Mouse (Mus musculus) spleen, postnatal 10 days (tissue): ENCODE data around the gene Fam174a.

Source experiments
- DNase-seq, 2 experiments: peaks; one replicate each; pipeline ENCODE4 v3.0.0; 2021 to 2022; ENCODE audit warnings: low spot score in 2 of 2

Gene Fam174a

DNA sequence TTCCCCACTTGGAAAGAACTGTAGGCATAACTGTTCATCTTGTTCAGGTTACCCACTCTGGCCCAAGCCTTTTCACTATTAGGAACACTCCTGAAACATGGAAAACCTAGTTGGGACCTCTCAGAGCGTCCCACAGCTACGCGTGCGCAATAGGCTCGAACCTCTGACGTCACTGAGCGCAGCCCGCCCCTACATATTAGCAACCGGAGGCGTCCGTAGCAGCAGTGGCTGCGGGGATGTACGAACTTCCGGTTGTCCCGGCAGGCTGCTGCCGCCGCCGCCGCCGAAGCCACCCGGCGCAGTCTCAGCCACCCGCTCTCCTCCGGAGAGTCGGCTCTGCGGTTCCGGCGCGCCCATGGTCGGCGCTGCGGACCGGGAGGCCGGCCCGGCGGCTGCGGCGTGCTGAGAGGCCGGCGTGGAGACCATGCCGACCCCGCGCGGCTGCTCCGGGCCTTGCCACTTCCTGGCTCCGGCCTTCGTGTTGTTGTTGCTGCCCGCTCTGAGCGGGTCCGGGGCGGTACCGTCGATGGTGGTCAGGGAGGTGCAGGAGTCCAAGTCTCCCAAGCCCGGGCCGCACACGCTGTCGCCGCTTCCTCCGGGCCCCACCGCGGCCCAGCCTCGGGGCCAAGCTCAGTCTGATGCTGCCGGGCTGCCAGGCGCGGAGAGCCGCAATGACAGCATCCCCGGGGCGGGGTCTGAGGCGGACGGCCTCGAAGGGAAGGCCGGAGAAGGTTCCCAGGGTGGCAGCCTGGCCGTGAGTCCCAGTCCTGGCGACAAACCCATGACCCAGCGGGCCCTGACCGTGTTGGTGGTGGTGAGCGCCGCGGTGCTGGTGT, at the start of gene Fam174a:
TSS of gene Fam174a (plus strand) at position 231 of the 836 bp plus-strand sequence.
- peak; percentile 71 to 91 for DNase-seq

DNA sequence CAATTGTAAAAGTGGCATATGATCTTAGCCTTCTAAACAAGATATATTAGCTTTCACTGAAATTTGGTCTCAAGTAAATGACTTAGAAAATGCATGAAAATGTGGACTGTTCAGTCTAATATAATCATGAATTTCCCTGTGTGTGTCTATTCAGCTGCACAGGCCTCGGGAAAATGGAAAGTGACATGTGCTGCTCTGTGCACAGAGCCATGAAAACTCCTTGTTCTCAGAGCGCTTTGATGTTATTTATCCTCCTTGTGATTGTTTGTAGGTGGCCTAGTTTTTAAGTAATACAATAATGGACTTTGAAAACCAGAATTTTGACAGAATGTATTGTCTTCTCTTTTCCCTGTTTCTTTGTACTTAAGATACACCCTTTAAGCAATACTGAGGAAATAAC, 49.6 kb upstream of the Fam174a start:
- no peak for DNase-seq

DNA sequence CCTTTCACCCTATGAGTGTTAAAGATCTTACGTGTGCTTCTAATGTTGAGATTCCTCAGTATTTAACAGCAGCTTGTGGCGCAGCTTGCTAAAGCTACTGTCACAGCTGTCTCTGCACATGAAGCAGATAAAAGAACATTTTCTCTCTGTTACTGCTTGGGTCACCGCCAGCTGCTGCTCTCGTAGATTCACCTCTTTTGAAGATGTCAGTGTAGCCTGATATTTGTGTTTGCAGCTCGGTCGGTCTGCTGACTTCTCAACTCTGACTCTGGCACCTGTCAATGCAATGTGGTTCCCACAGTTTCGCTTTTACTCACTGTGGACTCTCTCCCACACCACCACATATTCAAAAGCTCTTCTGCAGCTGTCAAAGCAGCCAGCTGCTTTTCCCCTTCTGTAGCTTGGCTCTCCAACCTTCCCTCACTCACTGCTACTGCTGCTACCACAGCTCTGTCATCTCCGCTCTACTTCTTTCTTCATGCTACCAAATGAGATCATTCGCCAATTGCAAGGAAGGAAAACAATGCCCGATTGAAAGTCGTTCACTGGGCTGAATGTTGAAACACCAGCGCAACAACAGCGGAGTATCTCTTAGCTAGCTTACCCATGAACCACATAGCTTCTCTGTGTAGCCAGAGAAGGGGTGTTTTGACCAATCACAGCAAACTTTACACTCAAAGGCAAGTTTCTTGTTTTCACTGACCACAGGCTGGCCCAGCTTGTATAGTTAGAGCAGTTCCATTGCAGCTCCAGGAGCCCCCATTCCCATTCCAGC, 45.3 kb upstream of the Fam174a start:
- peak in 1 of 2 experiments; percentile 16 for DNase-seq

DNA sequence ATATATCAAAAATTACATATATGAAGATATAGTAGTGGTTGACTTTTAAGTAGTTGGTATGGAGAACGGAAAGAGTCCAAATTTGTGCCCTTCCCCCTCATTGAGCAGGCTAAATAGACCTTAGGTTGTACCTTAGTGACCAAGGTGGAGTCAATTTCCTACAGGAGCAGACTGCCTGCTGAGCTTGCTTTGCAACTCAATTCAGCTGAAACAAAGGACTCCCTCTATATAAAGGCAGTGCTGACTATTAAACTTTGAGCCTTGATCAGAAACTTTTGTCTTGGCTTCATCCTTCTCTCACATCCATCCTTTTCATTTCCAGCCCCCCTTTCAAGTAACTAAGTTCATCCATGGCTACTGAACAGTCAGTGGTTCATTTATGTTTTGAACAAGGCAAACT, 40.1 kb upstream of the Fam174a start:
- DNase-seq: no peak

DNA sequence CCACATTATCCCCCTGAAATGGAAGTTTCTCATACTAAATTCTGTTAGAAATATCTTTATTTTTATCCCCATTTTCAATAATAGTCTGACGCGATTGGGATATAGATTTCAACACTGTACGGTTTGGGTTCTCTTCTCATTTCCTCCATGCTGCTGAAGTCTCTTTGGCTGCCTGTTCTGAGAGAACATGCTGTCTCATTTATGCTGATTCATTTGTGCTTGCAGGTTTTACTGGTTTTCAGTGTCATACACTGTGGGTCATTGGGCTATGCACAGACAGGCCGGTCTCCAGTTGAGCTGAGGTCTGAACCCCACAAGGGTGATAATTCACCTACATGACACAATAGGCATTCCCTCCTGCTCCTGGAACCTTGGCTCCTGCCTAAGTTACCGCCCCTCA, 5.1 kb upstream of the Fam174a start:
- DNase-seq: no peak

DNA sequence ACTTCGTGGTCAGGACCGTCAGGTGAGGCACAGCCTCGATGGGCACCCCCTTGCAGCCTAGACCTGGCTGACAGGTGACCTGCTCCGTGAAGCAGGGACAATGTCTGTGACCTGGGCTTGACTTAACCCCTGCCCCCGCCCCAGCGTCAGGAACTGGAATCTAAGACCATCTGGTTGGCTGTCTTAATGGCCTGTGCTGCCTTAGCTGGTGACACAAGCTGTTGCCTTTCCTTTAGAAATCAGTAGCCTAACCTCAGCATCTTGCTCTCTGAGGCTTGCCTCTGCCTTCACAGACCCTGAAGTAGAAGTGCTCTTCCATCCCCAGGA, 769 bp downstream of the Fam174a start:
- no peak for DNase-seq

DNA sequence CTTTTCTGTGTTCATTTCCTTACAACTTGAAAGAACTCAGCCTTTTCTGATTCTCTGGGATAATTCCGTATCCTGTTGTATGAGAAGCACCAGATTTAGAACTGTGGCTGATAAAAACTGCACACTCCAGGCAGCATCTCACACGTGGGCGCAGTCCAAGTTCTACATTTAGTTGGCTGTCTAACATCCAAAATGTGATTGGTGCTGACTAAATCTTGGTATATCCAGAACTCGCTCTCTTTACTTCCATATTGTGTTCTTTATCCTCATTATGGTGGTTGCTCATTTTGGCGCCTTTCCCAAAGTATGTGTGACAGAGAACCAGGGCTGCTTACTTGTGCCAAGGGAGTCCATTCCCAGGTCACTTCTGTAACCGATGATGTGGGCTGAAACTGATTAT, 2.6 kb downstream of the Fam174a start:
- no peak for DNase-seq

DNA sequence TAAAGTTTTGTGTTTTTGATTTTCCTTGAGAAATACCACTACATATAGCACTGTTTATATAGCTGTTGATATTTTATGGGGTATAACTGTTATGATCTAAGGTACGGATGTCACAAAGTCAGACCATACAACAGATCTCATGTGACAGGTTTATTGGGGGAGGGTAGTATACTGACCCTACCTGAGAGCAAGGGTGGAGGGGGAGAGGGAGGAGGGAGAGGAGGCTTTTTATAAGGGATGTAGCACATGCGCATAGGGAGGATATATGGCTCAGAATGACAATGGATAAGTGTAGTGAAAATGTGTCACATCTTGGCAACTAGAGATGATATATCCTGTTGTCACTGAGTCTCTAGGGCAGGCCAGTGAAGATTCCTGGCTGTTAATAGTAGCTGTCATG, 8.8 kb downstream of the Fam174a start:
- DNase-seq: no peak

DNA sequence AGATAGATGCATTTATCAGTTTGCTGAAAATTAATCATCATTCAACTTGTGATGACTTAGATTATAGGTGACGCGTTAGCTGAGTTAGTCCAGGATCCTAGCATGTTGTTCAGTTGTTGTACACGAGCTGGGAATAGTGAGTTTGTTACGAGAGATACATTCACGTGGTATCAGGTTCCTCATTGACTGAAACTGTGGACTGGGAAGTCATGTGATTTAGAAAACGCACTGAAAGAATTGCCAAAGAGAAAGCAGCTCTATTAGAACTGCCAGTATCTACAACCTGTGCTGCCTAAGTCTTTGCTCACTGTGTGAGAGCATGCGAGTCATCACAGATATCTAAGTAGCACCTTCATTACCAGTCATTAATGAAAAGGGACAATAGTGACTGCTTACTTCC, 9.6 kb downstream of the Fam174a start:
- no peak for DNase-seq

DNA sequence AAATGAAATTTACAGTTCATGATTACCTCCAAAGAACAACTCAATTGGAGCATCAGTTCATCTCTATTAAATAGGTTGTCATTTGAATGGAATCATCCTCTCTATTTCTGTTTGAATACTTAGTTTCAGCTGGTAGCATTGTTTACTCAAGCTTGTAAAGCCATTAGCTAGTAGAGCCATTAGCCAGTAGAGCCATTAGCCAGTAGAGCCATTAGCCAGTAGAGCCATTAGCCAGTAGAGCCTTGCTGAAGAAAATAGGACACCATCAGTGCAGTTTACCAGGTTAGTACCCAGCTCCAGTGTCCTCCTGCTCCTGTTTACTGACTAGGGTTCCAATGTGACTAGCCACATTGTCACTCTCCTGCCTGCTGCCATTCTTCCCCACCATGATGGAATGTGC, 13.4 kb downstream of the Fam174a start:
- DNase-seq: no peak

DNA sequence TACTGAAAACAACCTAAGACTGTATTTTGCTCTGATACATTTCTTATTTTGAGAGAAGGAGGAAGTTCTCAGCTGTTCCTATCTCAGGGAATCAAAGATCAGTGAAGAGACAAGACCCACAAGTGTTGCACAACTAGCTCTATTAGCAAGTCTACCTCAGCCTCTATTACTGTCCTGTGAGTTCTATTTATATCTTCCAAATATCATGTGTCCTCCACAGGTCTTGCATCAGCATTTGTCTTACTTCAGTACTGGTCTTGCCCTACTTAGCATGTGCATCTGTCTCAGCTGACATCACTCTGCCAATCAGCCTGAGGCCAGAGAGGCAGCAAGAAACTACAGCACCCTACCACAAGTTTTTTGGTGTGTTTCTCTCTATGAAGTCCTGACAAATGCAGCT, 26.2 kb downstream of the Fam174a start:
- no peak for DNase-seq

DNA sequence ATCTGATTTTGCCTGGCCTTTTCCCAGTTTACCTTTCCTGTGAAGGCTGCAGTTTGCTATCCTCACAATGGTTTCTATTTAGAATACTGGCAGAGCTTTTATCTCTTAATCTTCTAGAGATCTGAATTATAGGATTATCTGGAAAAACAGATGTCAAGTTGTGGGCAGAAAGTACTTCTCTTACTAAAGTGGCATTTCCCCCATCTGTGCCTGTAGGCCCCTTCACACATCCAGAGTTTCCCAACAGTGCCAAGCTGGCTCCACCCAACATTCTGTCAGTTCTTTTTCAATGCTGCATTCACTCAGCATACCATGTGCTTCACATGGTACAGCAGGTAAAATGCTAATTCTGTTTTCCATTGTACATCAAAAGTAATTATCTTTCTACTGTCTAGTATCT, 28.8 kb downstream of the Fam174a start:
- no peak for DNase-seq

DNA sequence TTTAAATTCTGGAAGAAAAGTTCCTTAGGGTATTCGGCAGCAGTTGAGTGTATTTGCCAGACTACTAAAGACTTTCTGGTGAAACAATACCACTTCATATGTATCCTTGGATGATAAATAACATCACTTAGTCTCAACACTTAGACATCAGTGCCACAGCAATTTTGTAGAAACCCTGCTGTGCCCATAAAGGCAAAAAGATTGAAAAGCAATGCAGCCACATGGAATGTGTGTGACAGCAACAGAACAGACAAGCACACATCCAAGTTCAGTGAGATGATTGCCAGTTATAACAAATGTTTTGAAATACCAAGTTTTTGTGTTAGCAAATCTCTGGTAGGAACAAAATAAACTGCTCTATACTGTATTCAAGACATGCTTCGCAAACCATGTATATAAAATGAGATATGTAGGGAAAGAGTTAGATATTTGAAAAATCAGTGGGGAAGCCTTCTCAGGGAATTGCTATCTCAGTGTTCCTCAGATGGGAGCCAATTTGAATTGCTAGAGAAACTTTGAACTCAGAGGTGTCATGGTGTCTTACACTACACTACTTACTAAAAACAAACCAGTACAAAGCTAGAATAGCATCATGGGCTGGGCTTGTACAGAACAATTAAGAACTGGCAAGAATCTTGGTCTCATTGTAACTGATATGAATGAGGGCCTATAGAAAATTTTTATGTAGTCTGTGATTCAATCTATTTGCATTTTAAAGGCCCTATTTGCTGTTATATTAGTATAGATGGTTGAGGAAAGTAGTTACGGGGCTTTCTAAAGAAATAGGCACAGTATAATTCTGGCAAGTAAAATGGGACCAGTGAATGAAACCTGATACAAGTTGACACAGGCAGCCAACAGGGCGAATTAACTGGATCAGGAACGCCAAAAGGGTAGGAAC, 30.4 kb downstream of the Fam174a start:
- DNase-seq: no peak

DNA sequence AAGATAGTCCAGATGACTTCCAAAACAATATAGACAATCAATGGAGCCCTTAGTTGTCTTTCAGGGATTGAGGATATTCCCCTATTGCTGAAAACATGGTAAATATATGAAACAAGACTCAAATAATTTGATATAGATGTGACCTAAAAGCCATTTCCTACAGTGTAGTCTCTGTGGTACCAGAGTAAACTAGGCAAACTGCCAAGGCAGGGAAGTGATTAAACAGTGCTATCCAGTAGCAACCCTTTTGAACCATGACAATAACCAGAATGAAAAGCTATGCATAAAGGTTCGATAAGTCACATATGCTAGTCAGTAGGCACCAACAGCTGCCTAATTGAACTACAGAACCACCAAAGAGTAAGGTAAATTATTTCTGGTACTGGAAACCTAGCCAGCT, 40.7 kb downstream of the Fam174a start:
- no peak for DNase-seq

DNA sequence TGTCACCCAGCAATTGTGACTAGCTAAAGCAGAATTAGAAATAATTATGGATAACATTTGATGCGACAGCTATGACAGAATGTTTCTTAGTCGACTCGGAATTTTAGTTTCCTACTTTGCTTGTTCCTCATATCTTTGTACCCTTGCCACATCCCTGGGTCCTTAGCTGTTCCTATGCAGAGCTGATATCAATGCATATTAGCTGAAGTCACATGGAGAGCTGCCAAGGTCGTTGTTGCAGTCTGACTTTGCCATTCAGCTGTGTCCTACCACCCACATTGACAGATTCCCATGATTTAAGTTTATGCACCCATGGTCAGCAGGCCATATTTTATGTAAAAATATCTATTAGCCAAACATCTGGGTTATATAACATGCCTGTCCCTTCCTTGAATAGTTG, 43.5 kb downstream of the Fam174a start:
- DNase-seq: no peak

DNA sequence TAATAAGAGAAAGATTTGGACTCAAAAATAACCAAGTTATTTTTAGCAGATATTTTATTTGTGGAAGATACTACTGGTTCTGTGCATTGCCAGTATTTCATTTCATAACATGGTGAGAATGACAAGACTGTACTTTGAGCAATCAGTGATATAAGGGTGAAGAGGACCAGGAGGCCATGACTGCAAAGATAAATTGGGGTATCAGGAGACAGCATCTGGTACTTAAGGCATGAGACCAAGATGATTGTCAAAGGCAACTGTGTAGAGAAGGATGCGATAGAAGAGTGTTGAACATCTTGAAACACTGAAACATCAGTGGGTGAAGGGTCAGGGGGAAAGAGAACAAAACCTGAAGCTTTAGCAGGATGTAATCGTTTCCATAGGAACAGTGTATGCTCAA, 50.3 kb downstream of the Fam174a start:
- no peak for DNase-seq

DNA sequence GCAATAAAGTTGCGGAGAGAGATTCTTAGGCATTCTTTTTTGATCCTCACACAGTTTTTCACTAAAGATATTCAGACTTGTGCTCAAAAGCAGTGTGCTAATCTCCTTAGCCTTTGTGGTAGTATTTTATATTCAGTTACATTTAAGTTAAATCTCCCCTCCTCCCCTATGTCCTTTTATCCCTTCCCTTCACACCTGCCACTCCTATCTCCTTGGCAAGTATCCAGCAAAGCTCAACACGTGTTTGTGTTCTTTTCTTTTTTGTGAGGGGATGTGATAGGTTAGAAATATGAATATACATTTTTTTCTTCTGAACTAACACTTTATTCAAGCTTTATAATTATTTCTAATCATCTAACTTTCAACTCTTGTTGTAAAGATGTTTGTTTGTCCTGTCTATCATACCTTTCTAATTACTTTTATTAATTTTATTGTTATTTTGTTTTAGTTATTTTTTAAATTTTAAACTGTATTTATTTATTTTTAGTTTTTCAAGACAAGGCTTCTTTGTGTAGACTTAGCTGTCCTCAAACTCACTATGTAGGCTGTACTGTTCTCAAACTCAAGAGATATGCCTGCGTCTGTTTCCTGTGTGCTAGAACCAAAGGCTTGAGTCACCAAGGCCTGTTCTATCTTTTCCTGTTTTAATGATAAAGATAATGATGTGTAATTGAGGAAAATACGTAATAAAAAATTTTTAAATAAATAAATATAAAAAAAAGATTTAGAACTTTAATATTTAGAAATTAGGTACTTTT, 53.4 kb downstream of the Fam174a start:
- no peak for DNase-seq

DNA sequence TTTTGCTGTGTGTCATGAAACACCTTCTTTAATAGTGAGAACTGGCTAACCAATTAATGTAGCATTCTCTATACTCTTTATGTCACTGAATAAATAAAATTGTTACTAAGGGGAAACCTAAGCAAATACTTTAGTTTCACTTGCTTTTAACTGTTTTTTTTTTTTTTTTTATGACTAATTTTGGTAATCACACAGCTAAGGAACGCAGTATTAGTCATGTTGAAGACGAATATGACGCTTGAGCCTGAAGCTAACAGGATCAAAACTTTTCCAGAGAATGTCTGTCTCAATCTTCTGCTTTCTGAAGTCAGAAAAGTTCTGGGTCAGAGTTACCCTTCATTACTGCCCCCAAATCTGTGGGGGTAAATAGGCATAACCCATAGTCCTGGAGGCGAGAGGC, 54.3 kb downstream of the Fam174a start:
- DNase-seq: no peak

DNA sequence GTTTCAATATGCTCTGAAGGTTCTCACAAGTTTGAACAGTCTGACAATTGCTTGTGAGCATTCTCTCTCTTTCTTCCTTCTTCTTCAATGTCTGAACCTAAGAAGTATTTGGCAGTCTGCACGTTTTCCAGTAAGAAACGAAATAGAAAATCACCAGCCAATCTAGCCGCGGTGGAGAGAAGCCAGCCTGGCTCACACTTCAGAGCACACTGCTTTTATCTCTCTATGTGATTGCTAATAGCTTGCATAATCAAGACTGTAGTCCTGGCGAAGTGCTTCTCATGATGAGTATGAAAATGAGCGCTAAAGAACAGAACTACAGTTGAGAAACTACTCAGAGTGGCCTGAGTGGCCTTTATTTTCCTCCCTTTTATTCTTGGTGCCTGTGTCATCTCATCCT, 62.0 kb downstream of the Fam174a start:
- DNase-seq: no peak

DNA sequence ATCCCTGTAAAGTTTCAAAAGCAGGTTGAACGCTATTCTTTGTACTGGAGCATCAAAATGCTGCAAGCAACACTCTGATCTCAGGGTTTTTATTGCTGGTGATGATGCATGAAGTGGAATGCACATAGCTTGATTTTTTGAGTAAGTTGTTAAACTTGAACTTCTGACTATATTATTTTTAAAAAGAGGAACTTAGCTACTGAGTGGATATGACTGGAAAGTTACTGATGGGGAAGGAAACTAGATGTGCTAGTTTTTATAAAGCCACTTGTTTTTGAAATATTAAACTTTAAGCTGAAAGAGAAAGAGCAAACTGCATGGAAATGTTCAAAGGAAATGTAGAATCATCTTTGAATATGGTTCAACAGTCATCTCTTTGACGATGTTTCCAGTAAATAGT, 67.6 kb downstream of the Fam174a start:
- no peak for DNase-seq
